Mouse (Mus musculus) C2C12 (cell line): ENCODE results near the gene Btnl2. TPM values are rescaled to one million over a fixed set of nuclear protein-coding genes. Genes with fewer than 3 reads are reported as not detected.

ENCODE experiments used
- H3K27me3 ChIP-seq: one replicate; pipeline ENCODE4 v1.6.1; 2011; ENCODE audit not compliant: control insufficient read depth, insufficient read depth, insufficient read length
- H3K36me3 ChIP-seq: one replicate; pipeline ENCODE4 v1.6.1; 2011; ENCODE audit not compliant: control insufficient read depth, insufficient read depth
- H3K4me3 ChIP-seq: one replicate; pipeline ENCODE4 v1.5.1; 2011; ENCODE audit warnings: mild to moderate bottlenecking, control low read depth; ENCODE audit not compliant: poor library complexity, insufficient read depth, severe bottlenecking
- H3K79me2 ChIP-seq: one replicate; pipeline ENCODE4 v1.6.1; 2011; ENCODE audit not compliant: control insufficient read depth, insufficient read depth
- H3K79me3 ChIP-seq: one replicate; pipeline ENCODE4 v1.6.1; 2011; ENCODE audit warnings: low read depth, control low read depth
- H3ac ChIP-seq: one replicate; pipeline ENCODE3; 2011; ENCODE audit warnings: low read depth; ENCODE audit not compliant: control insufficient read depth, insufficient read length
- CEBPB ChIP-seq: IDR thresholded peaks from one replicate; pipeline ENCODE4 v1.6.1; 2011; ENCODE audit warnings: low read depth, mild to moderate bottlenecking, control low read depth, moderate library complexity
- CTCF ChIP-seq: IDR thresholded peaks from one replicate; pipeline ENCODE4 v1.5.1; 2011; ENCODE audit not compliant: control insufficient read depth, insufficient read depth, insufficient read length
- FOSL1 ChIP-seq: IDR thresholded peaks from one replicate; pipeline ENCODE4 v1.8.0; 2011; ENCODE audit warnings: mild to moderate bottlenecking, low read length; ENCODE audit not compliant: poor library complexity, insufficient read depth, severe bottlenecking
- MAX ChIP-seq: IDR thresholded peaks from one replicate; pipeline ENCODE4 v1.6.1; 2011; ENCODE audit warnings: mild to moderate bottlenecking, control low read depth
- MYOD1 ChIP-seq: IDR thresholded peaks from one replicate; pipeline ENCODE4 v1.6.1; 2011; ENCODE audit warnings: low read depth; ENCODE audit not compliant: control insufficient read depth, insufficient read length
- MYOG ChIP-seq: IDR thresholded peaks from one replicate; pipeline ENCODE4 v1.6.1; 2011; ENCODE audit not compliant: control insufficient read depth, insufficient read length; ENCODE audit errors: extremely low read depth
- USF1 ChIP-seq: IDR thresholded peaks from one replicate; pipeline ENCODE4 v1.6.1; 2011; ENCODE audit warnings: low read depth, mild to moderate bottlenecking, control low read depth, moderate library complexity
- polyA plus RNA-seq: library from polyadenylated mRNA; unstranded; fragments of >200 nt; fragmentation: generic; extraction: Trizol; gene quantifications from one replicate; pipeline ENCODE4 v1.2.1, GENCODE M21; 2012; ENCODE audit warnings: missing spikeins

The Btnl2 gene
- polyA plus RNA-seq, 1 experiment = not detected

- Histone ChIP-seq H3K79me2 (no peaks in the 10 kb centered on the region), H3ac (no peak overlapping the region), H3K79me3 (no peaks in the 10 kb centered on the region), H3K27me3 (no peaks in the 10 kb centered on the region), H3K4me3 (no peak overlapping the region), H3K36me3 (no peaks in the 10 kb centered on the region)
- TF ChIP-seq USF1 = no peak
- no peak for TF ChIP-seq CEBPB
- TF ChIP-seq FOSL1 = no peak
- TF ChIP-seq MYOD1 = no peak
- TF ChIP-seq CTCF = no peak
- TF ChIP-seq MYOG = no peak
- no peak for TF ChIP-seq MAX
Observed at GRCm38 (mm10) chr17:34344882-34345281, 9.7 kb upstream of the Btnl2 start.

DNA sequence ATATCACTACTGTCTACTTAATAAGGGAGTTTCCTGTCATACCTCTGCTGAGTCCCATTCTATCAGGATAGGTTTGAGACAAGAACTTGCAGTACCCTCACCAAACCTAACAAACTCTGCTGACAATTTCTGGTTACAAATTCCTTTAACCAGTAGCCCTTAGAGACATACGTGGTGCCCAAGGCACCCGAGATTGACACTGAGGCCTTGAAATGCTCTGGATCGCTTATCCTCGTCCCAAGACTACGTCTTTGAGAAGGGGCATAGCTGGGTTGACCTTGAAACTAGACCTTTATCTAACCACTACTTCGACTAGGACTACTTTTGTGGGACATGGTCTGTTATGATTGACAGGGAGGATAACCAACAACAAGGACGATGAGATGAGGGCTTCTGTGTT lies 9.1 kb upstream of the Btnl2 start:
- TF ChIP-seq MAX (no peak), CEBPB (no peak), FOSL1 (no peak), MYOG (no peak)
- H3K79me2 ChIP-seq = no peaks in the 10 kb centered on the region
- H3ac ChIP-seq = no peak overlapping the region
- H3K27me3 ChIP-seq = no peaks in the 10 kb centered on the region
- no peak overlapping the region for H3K4me3 ChIP-seq
- no peaks in the 10 kb centered on the region for H3K79me3 ChIP-seq
- H3K36me3 ChIP-seq = no peaks in the 10 kb centered on the region

DNA sequence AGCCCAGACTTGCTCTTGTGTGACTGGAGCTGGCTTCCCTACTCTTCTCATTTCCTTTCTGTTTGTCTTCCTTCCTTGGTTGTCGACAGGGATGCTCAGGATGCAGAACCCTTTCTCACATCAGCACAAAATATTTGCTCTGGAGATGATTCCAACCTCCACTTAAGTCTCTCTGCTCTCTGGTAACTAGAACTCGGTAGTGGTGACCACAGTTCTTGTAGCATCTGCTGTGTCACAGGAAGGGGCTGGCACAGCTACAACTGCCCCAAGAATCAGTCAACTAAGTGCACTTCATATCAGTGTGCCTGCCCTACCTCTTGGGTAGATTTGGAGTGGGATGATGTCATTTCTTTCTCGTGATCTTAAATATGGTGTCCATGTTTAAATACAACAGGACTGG lies 8.6 kb upstream of the Btnl2 start:
- Histone ChIP-seq H3K79me3 (no peaks in the 10 kb centered on the region), H3K4me3 (no peak overlapping the region), H3K27me3 (no peaks in the 10 kb centered on the region), H3K36me3 (no peaks in the 10 kb centered on the region), H3K79me2 (no peaks in the 10 kb centered on the region), H3ac (no peak overlapping the region)
- no peak for TF ChIP-seq CEBPB
- no peak for TF ChIP-seq USF1
- no peak for TF ChIP-seq MYOD1
- no peak for TF ChIP-seq CTCF
- TF ChIP-seq MAX = no peak
- TF ChIP-seq FOSL1 = no peak
- no peak for TF ChIP-seq MYOG

DNA sequence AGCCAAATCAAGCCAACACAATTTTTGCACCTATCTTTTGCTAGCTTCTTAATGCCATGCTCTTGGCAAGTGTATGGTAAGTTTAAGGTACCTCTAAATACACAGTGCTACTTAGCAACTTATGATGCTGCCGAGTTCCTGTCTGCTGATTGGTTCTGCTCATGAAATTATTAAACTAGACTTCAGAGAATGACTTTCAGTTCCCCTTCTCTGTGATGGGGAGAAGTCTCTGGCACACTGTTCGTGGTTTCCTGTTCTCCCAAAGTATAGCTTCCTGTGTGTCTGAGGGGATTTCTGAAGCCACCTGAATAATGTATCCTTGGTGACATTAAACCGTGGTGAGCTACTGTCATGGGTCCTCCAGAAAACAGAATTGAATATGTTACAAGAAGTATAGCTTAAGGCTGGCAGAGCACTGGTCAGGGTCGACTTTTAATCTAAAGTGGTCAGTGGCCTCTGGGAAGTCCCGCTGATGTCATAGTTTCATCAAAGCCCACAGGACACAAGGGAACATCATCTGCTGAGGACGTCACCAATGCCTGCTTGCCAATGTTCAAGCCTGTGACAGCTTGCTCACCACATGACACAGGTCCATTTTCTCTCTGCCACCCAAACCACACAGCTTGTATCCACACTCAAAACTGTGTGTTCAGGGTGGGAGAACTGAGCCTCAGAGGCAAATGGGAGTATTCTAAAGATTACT lies 6.9 kb upstream of the Btnl2 start:
- no peaks in the 10 kb centered on the region for H3K36me3 ChIP-seq
- H3K79me2 ChIP-seq = no peaks in the 10 kb centered on the region
- TF ChIP-seq MYOG = no peak
- no peak for TF ChIP-seq CEBPB
- no peak for TF ChIP-seq FOSL1
- no peak for TF ChIP-seq CTCF
- no peak for TF ChIP-seq MYOD1
- TF ChIP-seq MAX = no peak
- TF ChIP-seq USF1 = no peak
- no peaks in the 10 kb centered on the region for H3K79me3 ChIP-seq
- no peak overlapping the region for H3ac ChIP-seq
- no peaks in the 10 kb centered on the region for H3K27me3 ChIP-seq
- no peak overlapping the region for H3K4me3 ChIP-seq

DNA sequence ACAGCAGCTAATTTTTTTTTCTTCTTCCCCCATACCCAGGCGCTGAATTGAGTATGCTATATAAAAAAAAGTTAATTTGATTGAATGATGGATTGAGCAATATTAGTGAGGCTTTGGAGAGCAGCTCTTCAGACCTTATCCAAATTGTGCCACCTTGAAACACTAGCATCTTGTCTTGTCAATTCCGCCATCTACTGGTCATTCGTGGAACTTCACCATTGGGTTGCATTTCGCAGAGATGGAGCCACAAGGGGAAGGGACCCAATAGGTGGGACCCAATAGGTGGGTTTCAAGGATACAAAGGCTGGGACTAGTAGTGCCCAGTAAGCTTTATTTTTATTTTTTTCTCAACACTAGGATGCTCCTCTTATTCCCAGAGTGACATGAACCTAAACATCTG lies 5.2 kb upstream of the Btnl2 start:
- H3K79me3 ChIP-seq = no peaks in the 10 kb centered on the region
- no peaks in the 10 kb centered on the region for H3K36me3 ChIP-seq
- no peaks in the 10 kb centered on the region for H3K27me3 ChIP-seq
- TF ChIP-seq FOSL1 (no peak), MYOG (no peak), CEBPB (no peak), MAX (no peak), CTCF (no peak), USF1 (no peak), MYOD1 (no peak)
- no peak overlapping the region for H3ac ChIP-seq
- no peak overlapping the region for H3K4me3 ChIP-seq
- no peaks in the 10 kb centered on the region for H3K79me2 ChIP-seq

- Histone ChIP-seq H3K79me3 (no peaks in the 10 kb centered on the region), H3K27me3 (peaks cover 6% of the 10 kb centered on the region), H3K36me3 (no peaks in the 10 kb centered on the region), H3K4me3 (no peak overlapping the region), H3K79me2 (no peaks in the 10 kb centered on the region), H3ac (no peak overlapping the region)
- TF ChIP-seq MYOG = no peak
- no peak for TF ChIP-seq CTCF
- no peak for TF ChIP-seq MYOD1
- TF ChIP-seq CEBPB = no peak
- no peak for TF ChIP-seq USF1
- TF ChIP-seq FOSL1 = no peak
- no peak for TF ChIP-seq MAX
Observed at GRCm38 (mm10) chr17:34354940-34355339, 318 bp downstream of the Btnl2 start.
